Mouse (Mus musculus) right cerebral cortex, postnatal 25 days (tissue): ENCODE measurements around the gene Bicdl2.

Source experiments
- DNase-seq: peaks from one replicate; pipeline ENCODE4 v3.0.0; 2022

Gene Bicdl2

GRCm38 (mm10) chr17:23660117-23660875 is at the start of gene Bicdl2:
TSS of gene Bicdl2 (plus strand) at chr17:23660506.
- no peak for DNase-seq

GRCm38 (mm10) chr17:23617087-23617486 is 43.2 kb upstream of the Bicdl2 start:
- DNase-seq = no peak

GRCm38 (mm10) chr17:23620351-23620750 is 40.0 kb upstream of the Bicdl2 start:
- DNase-seq = no peak

GRCm38 (mm10) chr17:23627813-23628212 is 32.5 kb upstream of the Bicdl2 start:
- no peak for DNase-seq

GRCm38 (mm10) chr17:23630195-23631020 is 29.9 kb upstream of the Bicdl2 start:
- peak; percentile 84 for DNase-seq

GRCm38 (mm10) chr17:23631241-23631640 is 29.1 kb upstream of the Bicdl2 start:
- DNase-seq = no peak

- no peak for DNase-seq
These were observed 15.5 kb upstream of the Bicdl2 start, which contains the start of gene Mmp25 for GRCm38 (mm10) chr17:23644613-23645495. TSS of gene Mmp25 (minus strand) at chr17:23645277.

- DNase-seq = no peak
These were observed 14.4 kb upstream of the Bicdl2 start for GRCm38 (mm10) chr17:23645894-23646293.

- DNase-seq = no peak
These were observed 8.9 kb upstream of the Bicdl2 start for GRCm38 (mm10) chr17:23651363-23651762.

GRCm38 (mm10) chr17:23653324-23653723 is 7.0 kb upstream of the Bicdl2 start:
- DNase-seq = no peak

GRCm38 (mm10) chr17:23654001-23654400 is 6.3 kb upstream of the Bicdl2 start:
- DNase-seq = no peak

GRCm38 (mm10) chr17:23654410-23654809 is 5.9 kb upstream of the Bicdl2 start:
- DNase-seq = no peak

GRCm38 (mm10) chr17:23658450-23658849 is 1.9 kb upstream of the Bicdl2 start:
- DNase-seq = no peak

- DNase-seq = no peak
These were observed 532 bp downstream of the Bicdl2 start for GRCm38 (mm10) chr17:23660876-23661200.

GRCm38 (mm10) chr17:23661526-23661925 is 1.2 kb downstream of the Bicdl2 start:
- DNase-seq = no peak

- no peak for DNase-seq
These were observed 4.3 kb downstream of the Bicdl2 start for GRCm38 (mm10) chr17:23664556-23665021.

- no peak for DNase-seq
These were observed 5.2 kb downstream of the Bicdl2 start for GRCm38 (mm10) chr17:23665511-23665910.

GRCm38 (mm10) chr17:23670516-23671074 is 10.3 kb downstream of the Bicdl2 start:
- no peak for DNase-seq

- DNase-seq = no peak
These were observed 11.2 kb downstream of the Bicdl2 start for GRCm38 (mm10) chr17:23671519-23671918.

GRCm38 (mm10) chr17:23672761-23673160 is 12.5 kb downstream of the Bicdl2 start:
- DNase-seq = no peak

- DNase-seq = peak; percentile 95
These were observed 13.2 kb downstream of the Bicdl2 start, which contains the start of the genes Hcfc1r1 and Thoc6 for GRCm38 (mm10) chr17:23673424-23674073. TSS of gene Hcfc1r1 (plus strand) at chr17:23673596. TSS of gene Thoc6 (minus strand) at chr17:23673882.
